Mouse (Mus musculus) liver, postnatal 0 days (tissue): ENCODE results near the gene Map1b.

Source experiments
- CTCF ChIP-seq: sonication (generic); IDR thresholded peaks from 2 replicates; pipeline ENCODE4 v1.5.1; 2016; ENCODE audit warnings: antibody characterized with exemption, low read depth
- EP300 ChIP-seq: IDR thresholded peaks from 2 replicates; pipeline ENCODE4 v1.6.1; 2016; ENCODE audit warnings: antibody characterized with exemption, low read depth, mild to moderate bottlenecking

GRCm38 (mm10) chr13:99373684-99374083 lies 142.7 kb downstream of the Map1b start:
- no peak for TF ChIP-seq CTCF
- TF ChIP-seq EP300 = no peak
